Mouse (Mus musculus): ENCODE measurements around the gene Skap1. TPM values are rescaled to one million over a fixed set of nuclear protein-coding genes. Genes with fewer than 3 reads are reported as not detected.
A peak's percentile ranks its signal among the peaks of the same experiment; 100 is the strongest.

Gene Skap1
- polyA plus RNA-seq, 1 experiment from 2014 or later = 2.1 TPM

DNA sequence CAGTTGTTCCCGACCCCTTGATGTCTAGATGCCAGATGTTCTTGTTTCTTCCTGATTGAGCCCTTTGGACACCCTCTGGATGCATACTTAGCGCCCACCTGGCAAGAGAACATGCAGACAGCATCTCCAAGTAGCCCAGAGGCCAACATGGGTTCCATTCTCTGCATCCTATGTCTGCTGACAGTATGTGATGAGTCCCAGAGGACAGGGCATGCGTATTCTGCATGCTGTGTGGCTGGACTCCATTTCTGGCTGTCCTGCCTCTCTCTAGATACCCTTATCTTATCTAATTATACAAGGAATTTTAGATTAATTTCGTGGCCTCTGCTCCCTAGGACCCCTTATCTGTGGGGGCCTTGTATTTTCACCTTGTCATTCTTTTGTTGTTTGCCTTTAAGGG, 2.6 kb upstream of the Skap1 start:
- 32% methylated on average over 4 of the region's 4 CpGs for WGBS
- ATAC-seq (ENCODE audit: low read depth) = peak; percentile 4; the same call in 1 of the 2 replicates

DNA sequence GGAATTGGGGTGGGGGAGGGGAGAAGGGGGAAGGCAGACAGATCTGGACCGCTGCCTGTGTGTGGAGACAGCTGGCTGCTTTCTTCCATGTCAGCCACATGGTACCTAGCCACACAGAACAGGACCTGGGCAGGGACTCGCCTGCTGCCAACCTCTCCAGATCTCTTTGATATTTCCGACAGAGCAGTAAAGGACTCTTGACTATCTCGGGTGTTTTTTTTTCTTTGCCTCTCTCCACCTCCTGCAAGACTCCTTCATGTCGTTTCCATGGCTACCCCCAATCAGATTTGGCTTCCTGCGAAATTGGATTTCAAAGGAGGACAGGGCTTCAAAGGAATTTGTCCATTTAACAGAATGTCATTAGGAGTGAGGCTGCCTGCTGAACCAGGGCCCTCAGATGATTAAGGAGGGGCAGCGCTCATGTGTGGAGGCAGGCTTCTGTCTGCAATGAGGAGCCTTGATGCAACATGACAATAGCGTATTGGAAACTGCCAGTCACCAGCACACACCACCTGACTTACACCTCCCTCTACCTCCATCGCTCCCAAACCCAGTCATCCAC, 2.1 kb upstream of the Skap1 start:
- no peak overlapping the region for H3K27ac ChIP-seq (ENCODE audit: low read length)
- no peak overlapping the region for H3K4me3 ChIP-seq (ENCODE audit: low read length)
- no peak overlapping the region for H3K4me2 ChIP-seq (ENCODE audit: low read depth, low read length)
- H3K9ac ChIP-seq (ENCODE audit: low read length) = no peak overlapping the region
- peaks cover 20% of the 10 kb centered on the region for H3K4me1 ChIP-seq (replicated peaks; ENCODE audit: control insufficient read depth, insufficient read depth, low read length)
- peaks cover 24% of the 10 kb centered on the region for H3K27me3 ChIP-seq (ENCODE audit: control insufficient read depth, insufficient read depth, low read depth, low read length)
- no peaks in the 10 kb centered on the region for H3K36me3 ChIP-seq (ENCODE audit: control insufficient read depth, insufficient read depth, low read length)
- H3K9me3 ChIP-seq (ENCODE audit: control insufficient read depth, low read length) = no peaks in the 10 kb centered on the region
- WGBS = 15% methylated on average over 9 of the region's 9 CpGs
- ATAC-seq (ENCODE audit: low read depth) = peak; percentile 81

More for the DNA sequence above, 2.6 kb upstream of the Skap1 start:
- Histone ChIP-seq H3K4me1 (replicated peaks; ENCODE audit: control insufficient read depth, insufficient read depth, low read length) (peaks cover 20% of the 10 kb centered on the region), H3K4me2 (ENCODE audit: low read depth, low read length) (no peak overlapping the region), H3K9ac (ENCODE audit: low read length) (no peak overlapping the region), H3K36me3 (ENCODE audit: control insufficient read depth, insufficient read depth, low read length) (no peaks in the 10 kb centered on the region), H3K27me3 (ENCODE audit: control insufficient read depth, insufficient read depth, low read depth, low read length) (peaks cover 24% of the 10 kb centered on the region), H3K27ac (ENCODE audit: low read length) (no peak overlapping the region), H3K4me3 (ENCODE audit: low read length) (no peak overlapping the region), H3K9me3 (ENCODE audit: control insufficient read depth, low read length) (no peaks in the 10 kb centered on the region)

DNA sequence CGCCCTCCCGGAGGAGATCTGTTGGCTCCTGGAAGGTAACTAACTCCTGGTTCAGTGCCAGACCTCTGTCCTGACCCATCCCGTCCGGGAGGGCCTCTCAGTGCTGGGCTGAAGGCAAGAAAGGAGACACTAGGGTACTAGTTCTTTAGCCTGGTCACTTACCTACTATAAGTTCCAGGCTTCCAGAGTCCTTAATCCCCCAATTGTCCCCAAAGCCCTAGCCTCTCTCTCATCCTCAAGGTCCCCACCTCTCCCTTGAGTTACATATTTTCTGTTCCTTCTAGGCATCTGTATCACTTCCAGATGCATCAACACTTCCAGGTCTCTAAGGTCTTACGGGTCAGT, 295 bp downstream of the Skap1 start:
- Histone ChIP-seq H3K4me2 (ENCODE audit: low read depth, low read length) (peak overlapping the region; percentile 77), H3K27ac (ENCODE audit: low read length) (no peak overlapping the region), H3K27me3 (ENCODE audit: control insufficient read depth, insufficient read depth, low read depth, low read length) (peaks cover 24% of the 10 kb centered on the region), H3K4me1 (replicated peaks; ENCODE audit: control insufficient read depth, insufficient read depth, low read length) (peaks cover 20% of the 10 kb centered on the region), H3K9me3 (ENCODE audit: control insufficient read depth, low read length) (no peaks in the 10 kb centered on the region), H3K4me3 (ENCODE audit: low read length) (peak overlapping the region; percentile 45), H3K36me3 (ENCODE audit: control insufficient read depth, insufficient read depth, low read length) (no peaks in the 10 kb centered on the region), H3K9ac (ENCODE audit: low read length) (no peak overlapping the region; the same call in 1 of the 2 replicates)
- WGBS = 19% methylated on average over 5 of the region's 5 CpGs
- no peak for ATAC-seq (ENCODE audit: low read depth)

DNA sequence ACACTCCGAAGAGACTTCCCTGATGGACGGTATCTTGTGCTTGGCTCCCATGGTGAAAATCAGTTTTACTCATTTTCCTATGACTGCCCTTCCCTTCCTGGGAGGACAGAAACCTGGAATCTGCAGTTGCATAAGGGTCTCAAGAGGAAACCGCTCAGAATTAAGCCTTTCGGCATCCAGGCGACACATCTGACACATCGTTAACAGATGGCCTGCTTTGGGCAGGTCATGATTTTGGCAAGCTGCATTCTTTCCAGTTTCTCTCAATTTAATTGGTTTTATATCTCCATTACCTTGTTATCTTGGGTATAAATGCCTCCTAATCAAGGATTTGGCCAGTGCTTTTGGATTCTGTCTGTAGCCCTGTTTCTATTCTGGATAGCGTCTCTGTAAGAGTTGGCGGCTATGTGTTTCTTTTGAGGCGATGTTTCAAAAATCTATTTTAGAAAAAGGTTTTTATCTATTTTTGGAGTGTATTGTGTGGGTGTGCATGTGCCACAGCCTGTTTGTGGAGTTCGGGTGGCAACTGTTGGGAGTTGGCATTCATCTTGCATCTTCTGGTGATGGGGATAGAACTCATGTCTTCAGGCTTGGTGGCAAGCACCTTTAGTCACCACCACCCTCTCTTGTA, 1.1 kb downstream of the Skap1 start:
- 70% methylated on average over 10 of the region's 10 CpGs for WGBS
- H3K4me2 ChIP-seq (ENCODE audit: low read depth, low read length) = no peak overlapping the region
- H3K9ac ChIP-seq (ENCODE audit: low read length) = no peak overlapping the region
- H3K27me3 ChIP-seq (ENCODE audit: control insufficient read depth, insufficient read depth, low read depth, low read length) = peaks cover 24% of the 10 kb centered on the region
- no peak overlapping the region for H3K27ac ChIP-seq (ENCODE audit: low read length)
- no peaks in the 10 kb centered on the region for H3K36me3 ChIP-seq (ENCODE audit: control insufficient read depth, insufficient read depth, low read length)
- no peak overlapping the region for H3K4me3 ChIP-seq (ENCODE audit: low read length)
- ATAC-seq (ENCODE audit: low read depth) = no peak
- no peaks in the 10 kb centered on the region for H3K9me3 ChIP-seq (ENCODE audit: control insufficient read depth, low read length)
- H3K4me1 ChIP-seq (replicated peaks; ENCODE audit: control insufficient read depth, insufficient read depth, low read length) = peaks cover 20% of the 10 kb centered on the region

DNA sequence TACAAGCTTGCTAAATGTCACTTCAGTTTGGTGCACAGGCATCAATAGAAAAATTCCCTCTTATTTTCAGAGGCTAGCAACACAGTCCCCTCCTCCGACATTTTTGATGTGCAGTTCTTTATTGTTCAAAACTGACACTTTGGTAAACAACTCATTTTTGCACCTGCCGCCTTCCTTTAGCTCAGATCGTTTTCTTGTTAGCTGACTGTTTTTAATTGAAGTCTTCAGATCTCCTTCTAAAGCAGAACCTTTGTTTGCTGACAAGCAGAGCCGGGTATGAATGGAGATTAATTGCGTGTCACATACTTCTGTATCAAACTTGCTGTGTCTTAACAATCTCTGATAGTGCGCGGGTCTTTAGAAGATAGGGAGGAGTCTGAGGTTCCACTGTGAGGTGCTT, 2.0 kb downstream of the Skap1 start:
- H3K4me3 ChIP-seq (ENCODE audit: low read length) = no peak overlapping the region
- 29% methylated on average over 7 of the region's 7 CpGs for WGBS
- H3K9ac ChIP-seq (ENCODE audit: low read length) = no peak overlapping the region
- ATAC-seq (ENCODE audit: low read depth) = no peak
- H3K36me3 ChIP-seq (ENCODE audit: control insufficient read depth, insufficient read depth, low read length) = no peaks in the 10 kb centered on the region
- no peak overlapping the region for H3K27ac ChIP-seq (ENCODE audit: low read length)
- peaks cover 24% of the 10 kb centered on the region for H3K27me3 ChIP-seq (ENCODE audit: control insufficient read depth, insufficient read depth, low read depth, low read length)
- H3K4me2 ChIP-seq (ENCODE audit: low read depth, low read length) = no peak overlapping the region
- H3K9me3 ChIP-seq (ENCODE audit: control insufficient read depth, low read length) = no peaks in the 10 kb centered on the region
- H3K4me1 ChIP-seq (replicated peaks; ENCODE audit: control insufficient read depth, insufficient read depth, low read length) = peaks cover 20% of the 10 kb centered on the region

DNA sequence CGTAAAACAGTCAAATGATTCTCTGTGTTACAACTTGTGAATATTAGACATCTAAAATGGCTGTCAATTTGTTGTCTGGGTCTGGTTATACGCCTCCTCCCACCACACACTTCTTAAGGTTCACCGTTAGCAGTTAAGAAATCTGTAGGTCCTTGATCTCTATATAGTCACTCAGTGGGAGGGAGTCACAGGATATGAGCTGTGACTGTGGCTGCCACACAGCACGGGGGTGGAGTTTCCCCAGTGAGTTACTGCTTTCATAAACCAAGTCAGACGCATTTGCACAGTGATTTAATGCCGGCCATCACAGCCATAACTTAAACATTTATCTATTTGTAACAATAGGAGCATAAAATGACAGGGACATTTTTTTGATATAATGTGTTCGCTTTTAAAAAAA, 2.6 kb downstream of the Skap1 start:
- Histone ChIP-seq H3K9ac (ENCODE audit: low read length) (no peak overlapping the region), H3K4me3 (ENCODE audit: low read length) (no peak overlapping the region), H3K4me2 (ENCODE audit: low read depth, low read length) (no peak overlapping the region), H3K27me3 (ENCODE audit: control insufficient read depth, insufficient read depth, low read depth, low read length) (peaks cover 24% of the 10 kb centered on the region), H3K36me3 (ENCODE audit: control insufficient read depth, insufficient read depth, low read length) (no peaks in the 10 kb centered on the region), H3K4me1 (replicated peaks; ENCODE audit: control insufficient read depth, insufficient read depth, low read length) (peaks cover 15% of the 10 kb centered on the region), H3K27ac (ENCODE audit: low read length) (no peak overlapping the region), H3K9me3 (ENCODE audit: control insufficient read depth, low read length) (no peaks in the 10 kb centered on the region)
- 40% methylated on average over 7 of the region's 7 CpGs for WGBS
- ATAC-seq (ENCODE audit: low read depth) = 0 out of 2 replicates have a peak, but pooled peaks have one; percentile 21

DNA sequence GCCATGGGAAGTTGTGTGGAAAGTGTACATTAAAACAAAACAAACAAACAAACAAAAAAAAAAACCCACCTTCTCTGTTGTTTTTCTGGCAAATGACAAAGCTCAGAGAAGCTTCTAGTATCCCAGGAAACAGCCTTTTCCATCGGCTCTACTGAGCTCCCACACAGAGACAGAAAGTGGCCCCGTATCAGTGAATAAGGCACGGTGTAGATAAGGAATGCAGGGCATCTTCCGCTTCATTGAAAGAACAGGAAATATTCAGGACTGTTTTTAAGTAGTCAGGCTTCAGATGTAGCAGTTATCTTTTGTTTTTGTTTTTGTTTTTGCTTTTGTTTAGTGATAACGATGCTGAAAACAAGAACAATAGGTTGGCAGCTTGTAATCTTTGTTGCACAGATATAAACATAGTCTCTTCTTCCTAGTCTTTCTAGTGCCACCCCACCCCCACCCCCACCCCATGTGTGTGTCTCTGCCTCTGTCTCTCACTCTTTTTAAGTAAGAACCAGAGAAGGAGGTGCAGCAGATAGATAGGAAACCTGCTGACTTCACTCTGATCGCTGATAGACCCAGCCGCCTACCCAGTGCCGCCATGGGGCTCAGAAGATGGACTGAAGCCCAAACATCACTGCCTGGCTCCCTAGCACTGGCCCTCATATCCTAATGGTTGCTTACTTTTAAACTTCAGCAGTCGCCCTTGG, 3.8 kb downstream of the Skap1 start:
- H3K36me3 ChIP-seq (ENCODE audit: control insufficient read depth, insufficient read depth, low read length) = no peaks in the 10 kb centered on the region
- H3K27ac ChIP-seq (ENCODE audit: low read length) = no peak overlapping the region
- H3K9me3 ChIP-seq (ENCODE audit: control insufficient read depth, low read length) = no peaks in the 10 kb centered on the region
- H3K4me3 ChIP-seq (ENCODE audit: low read length) = no peak overlapping the region
- H3K27me3 ChIP-seq (ENCODE audit: control insufficient read depth, insufficient read depth, low read depth, low read length) = peaks cover 18% of the 10 kb centered on the region
- H3K4me1 ChIP-seq (replicated peaks; ENCODE audit: control insufficient read depth, insufficient read depth, low read length) = peaks cover 7% of the 10 kb centered on the region
- H3K4me2 ChIP-seq (ENCODE audit: low read depth, low read length) = no peak overlapping the region
- no peak overlapping the region for H3K9ac ChIP-seq (ENCODE audit: low read length)
- WGBS = 50% methylated on average over 9 of the region's 9 CpGs
- ATAC-seq (ENCODE audit: low read depth) = no peak

DNA sequence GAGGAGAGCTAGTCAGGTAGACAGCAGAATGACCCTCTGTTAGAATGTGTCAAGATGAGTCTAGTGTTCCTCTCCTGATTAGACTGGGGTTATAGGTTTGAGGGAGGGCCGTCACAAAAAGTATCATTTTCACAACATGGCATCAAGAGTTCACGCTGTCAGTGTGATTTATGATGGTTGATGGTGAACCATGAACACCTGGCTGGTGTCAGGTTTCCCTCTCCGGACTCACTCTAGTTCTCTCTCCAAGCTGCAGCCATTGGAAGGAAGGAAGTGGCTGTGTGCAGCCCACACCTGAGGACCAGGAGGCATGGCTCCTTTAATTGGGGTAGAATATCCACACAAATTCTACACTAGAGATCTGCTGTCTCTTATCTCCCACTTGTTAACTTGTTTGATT, 18.3 kb downstream of the Skap1 start:
- 32% methylated on average over 3 of the region's 3 CpGs for WGBS
- ATAC-seq (ENCODE audit: low read depth) = no peak
- no peak overlapping the region for H3K4me2 ChIP-seq (ENCODE audit: low read depth, low read length)

DNA sequence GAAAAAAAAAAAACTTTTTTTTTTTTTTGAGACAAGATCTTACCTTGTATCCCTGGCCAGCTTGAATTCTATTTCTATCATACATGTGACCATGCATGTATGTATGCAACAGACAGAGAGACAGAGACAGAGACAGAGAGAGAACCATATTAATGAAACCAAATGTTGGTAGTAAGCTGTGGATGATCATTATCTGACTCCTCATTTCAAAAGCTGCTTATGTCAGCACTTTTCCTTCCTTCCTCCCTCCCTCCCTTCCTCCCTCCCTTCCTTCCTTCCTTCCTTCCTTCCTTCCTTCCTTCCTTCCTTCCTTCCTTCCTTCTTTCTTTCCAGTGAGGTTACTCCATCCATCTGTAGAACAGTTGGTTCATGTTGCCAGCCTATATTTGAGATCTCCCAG, 18.8 kb downstream of the Skap1 start:
- H3K36me3 ChIP-seq (ENCODE audit: control insufficient read depth, insufficient read depth, low read length) = no peaks in the 10 kb centered on the region
- no peak overlapping the region for H3K4me3 ChIP-seq (ENCODE audit: low read length)
- ATAC-seq (ENCODE audit: low read depth) = no peak
- no peak overlapping the region for H3K4me2 ChIP-seq (ENCODE audit: low read depth, low read length)
- H3K4me1 ChIP-seq (replicated peaks; ENCODE audit: control insufficient read depth, insufficient read depth, low read length) = no peaks in the 10 kb centered on the region
- H3K9ac ChIP-seq (ENCODE audit: low read length) = no peak overlapping the region
- no peaks in the 10 kb centered on the region for H3K9me3 ChIP-seq (ENCODE audit: control insufficient read depth, low read length)
- H3K27me3 ChIP-seq (ENCODE audit: control insufficient read depth, insufficient read depth, low read depth, low read length) = no peaks in the 10 kb centered on the region
- H3K27ac ChIP-seq (ENCODE audit: low read length) = no peak overlapping the region

More for the DNA sequence above, 18.3 kb downstream of the Skap1 start:
- Histone ChIP-seq H3K27me3 (ENCODE audit: control insufficient read depth, insufficient read depth, low read depth, low read length) (no peaks in the 10 kb centered on the region), H3K4me1 (replicated peaks; ENCODE audit: control insufficient read depth, insufficient read depth, low read length) (no peaks in the 10 kb centered on the region), H3K9ac (ENCODE audit: low read length) (no peak overlapping the region), H3K36me3 (ENCODE audit: control insufficient read depth, insufficient read depth, low read length) (no peaks in the 10 kb centered on the region), H3K9me3 (ENCODE audit: control insufficient read depth, low read length) (no peaks in the 10 kb centered on the region), H3K4me3 (ENCODE audit: low read length) (no peak overlapping the region), H3K27ac (ENCODE audit: low read length) (no peak overlapping the region)
